Mouse (Mus musculus): ENCODE results near the gene Slc15a5.

- no peak for TF ChIP-seq CTCF (IDR thresholded peaks at IDR 0.05; ENCODE audit: low read depth)
- TF ChIP-seq EP300 (IDR thresholded peaks at IDR 0.05; ENCODE audit: low read depth), result no peak
Observed at GRCm38 (mm10) chr6:137936268-137936667, 143.4 kb downstream of the Slc15a5 start.
